Mouse (Mus musculus): ENCODE results near the gene Tmem175. TPM values are rescaled to one million over a fixed set of nuclear protein-coding genes. Genes with fewer than 3 reads are reported as not detected.
A peak's percentile ranks its signal among the peaks of the same experiment; 100 is the strongest.
"Not testable (repeated sequence)": the region's sequence is repeated elsewhere in the genome, so short reads cannot be mapped to it uniquely, and the experiment has no call there.

Tmem175 gene
- polyA plus RNA-seq (2015; fragmentation: Nextera tagmentation; extraction: Ambion mirVana) = 27.4 and 29.4 TPM in 2 replicates

GRCm38 (mm10) chr5:108629634-108630483 is at the start of gene Tmem175, which contains the start of gene Gak:
Gene Tmem175, plus strand, starts transcription at chr5:108629770.
Gene Gak, minus strand, starts transcription at chr5:108629755.
- ATAC-seq (ENCODE audit: insufficient number of reproducible peaks, low FRiP score, low TSS enrichment, low read depth) = peak; percentile 96
- H3K9me3 ChIP-seq (replicated peaks) = no peaks in the 10 kb centered on the region
- WGBS = under 1% methylated on average over 58 of the region's 58 CpGs
- peak within 1 kb of the TSS; percentile 90 for H3K4me3 ChIP-seq (replicated peaks)
- peak within 1 kb of the TSS; percentile 79 for H3K4me2 ChIP-seq (replicated peaks)
- H3K9ac ChIP-seq = peak within 1 kb of the TSS; percentile 91
- no peaks in the 10 kb centered on the region for H3K36me3 ChIP-seq
- H3K4me1 ChIP-seq = peaks cover 23% of the 10 kb centered on the region
- peak within 1 kb of the TSS; percentile 89 for H3K27ac ChIP-seq (replicated peaks)
- H3K27me3 ChIP-seq = no peaks in the 10 kb centered on the region

GRCm38 (mm10) chr5:108581361-108581891 is 48.1 kb upstream of the Tmem175 start:
- Histone ChIP-seq H3K4me3 (replicated peaks) (no peak overlapping the region), H3K27me3 (no peaks in the 10 kb centered on the region), H3K36me3 (peaks cover 83% of the 10 kb centered on the region), H3K9me3 (replicated peaks) (no peaks in the 10 kb centered on the region), H3K9ac (no peak overlapping the region), H3K4me2 (replicated peaks) (no peak overlapping the region), H3K27ac (replicated peaks) (no peak overlapping the region), H3K4me1 (no peaks in the 10 kb centered on the region)
- 89% methylated on average over 3 of the region's 3 CpGs for WGBS
- ATAC-seq (ENCODE audit: insufficient number of reproducible peaks, low FRiP score, low TSS enrichment, low read depth) = no peak

- Histone ChIP-seq H3K36me3 (peaks cover 93% of the 10 kb centered on the region), H3K27ac (replicated peaks) (no peak overlapping the region), H3K27me3 (no peaks in the 10 kb centered on the region), H3K4me1 (no peaks in the 10 kb centered on the region), H3K4me2 (replicated peaks) (no peak overlapping the region), H3K4me3 (replicated peaks) (no peak overlapping the region), H3K9ac (no peak overlapping the region), H3K9me3 (replicated peaks) (no peaks in the 10 kb centered on the region)
- WGBS = 73% methylated on average over 1 of the region's 1 CpGs
- no peak for ATAC-seq (ENCODE audit: insufficient number of reproducible peaks, low FRiP score, low TSS enrichment, low read depth)
Measured at GRCm38 (mm10) chr5:108599923-108600322, 29.6 kb upstream of the Tmem175 start.

GRCm38 (mm10) chr5:108602537-108602936 is 27.0 kb upstream of the Tmem175 start:
- Histone ChIP-seq H3K9ac (no peak overlapping the region), H3K36me3 (peaks cover 93% of the 10 kb centered on the region), H3K27ac (replicated peaks) (no peak overlapping the region), H3K9me3 (replicated peaks) (no peaks in the 10 kb centered on the region), H3K4me2 (replicated peaks) (no peak overlapping the region), H3K4me1 (no peaks in the 10 kb centered on the region), H3K27me3 (no peaks in the 10 kb centered on the region), H3K4me3 (replicated peaks) (no peak overlapping the region)
- 0 out of 2 replicates have a peak, but pooled peaks have one; percentile 34 for ATAC-seq (ENCODE audit: insufficient number of reproducible peaks, low FRiP score, low TSS enrichment, low read depth)
- 90% methylated on average over 9 of the region's 9 CpGs for WGBS

GRCm38 (mm10) chr5:108610426-108610825 is 19.1 kb upstream of the Tmem175 start:
- Histone ChIP-seq H3K36me3 (peaks cover 94% of the 10 kb centered on the region), H3K27me3 (no peaks in the 10 kb centered on the region)

GRCm38 (mm10) chr5:108621870-108622269 is 7.7 kb upstream of the Tmem175 start:
- peaks cover 55% of the 10 kb centered on the region for H3K36me3 ChIP-seq
- 71% methylated on average over 2 of the region's 2 CpGs for WGBS

More at GRCm38 (mm10) chr5:108610426-108610825, 19.1 kb upstream of the Tmem175 start:
- H3K4me1 ChIP-seq = no peaks in the 10 kb centered on the region
- H3K4me2 ChIP-seq (replicated peaks) = no peak overlapping the region
- no peak overlapping the region for H3K4me3 ChIP-seq (replicated peaks)
- H3K9ac ChIP-seq = no peak overlapping the region
- H3K9me3 ChIP-seq (replicated peaks) = no peaks in the 10 kb centered on the region
- 92% methylated on average over 1 of the region's 1 CpGs for WGBS
- no peak for ATAC-seq (ENCODE audit: insufficient number of reproducible peaks, low FRiP score, low TSS enrichment, low read depth)
- H3K27ac ChIP-seq (replicated peaks) = no peak overlapping the region

GRCm38 (mm10) chr5:108626050-108626660 is 3.4 kb upstream of the Tmem175 start:
- Histone ChIP-seq H3K36me3 (peaks cover 32% of the 10 kb centered on the region), H3K4me3 (replicated peaks) (no peak overlapping the region), H3K9ac (no peak overlapping the region), H3K4me1 (peaks cover 23% of the 10 kb centered on the region), H3K9me3 (replicated peaks) (no peaks in the 10 kb centered on the region), H3K4me2 (replicated peaks) (no peak overlapping the region), H3K27ac (replicated peaks) (no peak overlapping the region), H3K27me3 (no peaks in the 10 kb centered on the region)
- 76% methylated on average over 4 of the region's 4 CpGs for WGBS
- no peak for ATAC-seq (ENCODE audit: insufficient number of reproducible peaks, low FRiP score, low TSS enrichment, low read depth)

More at GRCm38 (mm10) chr5:108621870-108622269, 7.7 kb upstream of the Tmem175 start:
- no peaks in the 10 kb centered on the region for H3K4me1 ChIP-seq
- no peak overlapping the region for H3K4me2 ChIP-seq (replicated peaks)
- no peak overlapping the region for H3K27ac ChIP-seq (replicated peaks)
- no peak overlapping the region for H3K9ac ChIP-seq
- no peak overlapping the region for H3K4me3 ChIP-seq (replicated peaks)
- H3K9me3 ChIP-seq (replicated peaks) = no peaks in the 10 kb centered on the region
- H3K27me3 ChIP-seq = no peaks in the 10 kb centered on the region
- ATAC-seq (ENCODE audit: insufficient number of reproducible peaks, low FRiP score, low TSS enrichment, low read depth) = no peak

GRCm38 (mm10) chr5:108628891-108629633 is 508 bp upstream of the Tmem175 start:
- Histone ChIP-seq H3K9me3 (replicated peaks) (no peaks in the 10 kb centered on the region), H3K27me3 (no peaks in the 10 kb centered on the region), H3K4me3 (replicated peaks) (peak overlapping the region; percentile 90), H3K4me2 (replicated peaks) (peak overlapping the region; percentile 79), H3K4me1 (peaks cover 23% of the 10 kb centered on the region), H3K27ac (replicated peaks) (peak overlapping the region; percentile 89), H3K9ac (peak overlapping the region; percentile 91), H3K36me3 (peaks cover 7% of the 10 kb centered on the region)
- ATAC-seq (ENCODE audit: insufficient number of reproducible peaks, low FRiP score, low TSS enrichment, low read depth) = peak; percentile 84
- 2% methylated on average over 31 of the region's 32 CpGs for WGBS

GRCm38 (mm10) chr5:108633676-108634075 is 4.1 kb downstream of the Tmem175 start:
- H3K9ac ChIP-seq = no peak overlapping the region
- H3K4me3 ChIP-seq (replicated peaks) = no peak overlapping the region
- H3K9me3 ChIP-seq (replicated peaks) = no peaks in the 10 kb centered on the region
- peaks cover 11% of the 10 kb centered on the region for H3K4me1 ChIP-seq
- H3K27me3 ChIP-seq = no peaks in the 10 kb centered on the region
- no peak for ATAC-seq (ENCODE audit: insufficient number of reproducible peaks, low FRiP score, low TSS enrichment, low read depth)
- 0 out of 2 replicates have a peak, but pooled peaks cover 7% of the 10 kb centered on the region for H3K36me3 ChIP-seq
- no peak overlapping the region for H3K27ac ChIP-seq (replicated peaks)
- no peak overlapping the region for H3K4me2 ChIP-seq (replicated peaks)
- WGBS = 92% methylated on average over 4 of the region's 4 CpGs

GRCm38 (mm10) chr5:108634088-108634487 is 4.5 kb downstream of the Tmem175 start:
- not testable (repeated sequence) for H3K9me3 ChIP-seq (replicated peaks); ATAC-seq (ENCODE audit: insufficient number of reproducible peaks, low FRiP score, low TSS enrichment, low read depth); H3K4me3 ChIP-seq (replicated peaks); H3K27ac ChIP-seq (replicated peaks); H3K27me3 ChIP-seq; H3K4me1 ChIP-seq; H3K36me3 ChIP-seq; H3K4me2 ChIP-seq (replicated peaks); H3K9ac ChIP-seq
- 73% methylated on average over 2 of the region's 3 CpGs for WGBS

GRCm38 (mm10) chr5:108636172-108636571 is 6.6 kb downstream of the Tmem175 start:
- Histone ChIP-seq H3K4me3 (replicated peaks) (no peak overlapping the region), H3K36me3 (0 out of 2 replicates have a peak, but pooled peaks cover 14% of the 10 kb centered on the region), H3K4me2 (replicated peaks) (no peak overlapping the region), H3K9me3 (replicated peaks) (no peaks in the 10 kb centered on the region), H3K9ac (no peak overlapping the region), H3K27me3 (no peaks in the 10 kb centered on the region), H3K27ac (replicated peaks) (no peak overlapping the region), H3K4me1 (no peaks in the 10 kb centered on the region)
- 69% methylated on average over 4 of the region's 4 CpGs for WGBS
- ATAC-seq (ENCODE audit: insufficient number of reproducible peaks, low FRiP score, low TSS enrichment, low read depth) = no peak

Data from embryonic facial prominence, embryonic 15.5 days (tissue).